Mouse (Mus musculus): ENCODE results near the gene Zbed4.
"Not testable (repeated sequence)": the region's sequence is repeated elsewhere in the genome, so short reads cannot be mapped to it uniquely, and the experiment has no call there.

Gene Zbed4

GRCm38 (mm10) chr15:88810369-88810768 lies 58.9 kb downstream of the Zbed4 start:
- DNase-seq (ENCODE audit: low read depth): no peak

GRCm38 (mm10) chr15:88813262-88813661 lies 61.8 kb downstream of the Zbed4 start:
- DNase-seq (ENCODE audit: low read depth): no peak

GRCm38 (mm10) chr15:88813873-88814272 lies 62.4 kb downstream of the Zbed4 start:
- DNase-seq (ENCODE audit: low read depth): not testable (repeated sequence)

GRCm38 (mm10) chr15:88814411-88815047 lies 63.1 kb downstream of the Zbed4 start:
- DNase-seq (ENCODE audit: low read depth): no peak

GRCm38 (mm10) chr15:88815196-88815700 lies 63.8 kb downstream of the Zbed4 start:
- DNase-seq (ENCODE audit: low read depth): no peak

GRCm38 (mm10) chr15:88819026-88819905 lies 67.8 kb downstream of the Zbed4 start, which contains the start of the genes Alg12 and Creld2:
Gene Alg12 (minus strand): TSS chr15:88819318.
Gene Creld2 (plus strand): TSS chr15:88819646.
- DNase-seq (ENCODE audit: low read depth): peak; percentile 98

GRCm38 (mm10) chr15:88819906-88820303 lies 68.4 kb downstream of the Zbed4 start:
- no peak for DNase-seq (ENCODE audit: low read depth)

- DNase-seq (ENCODE audit: low read depth): no peak
Observed at GRCm38 (mm10) chr15:88821403-88821802, 69.9 kb downstream of the Zbed4 start.

GRCm38 (mm10) chr15:88822513-88822912 lies 71.1 kb downstream of the Zbed4 start:
- no peak for DNase-seq (ENCODE audit: low read depth)

- DNase-seq (ENCODE audit: low read depth): no peak
Observed at GRCm38 (mm10) chr15:88823376-88823775, 71.9 kb downstream of the Zbed4 start.

GRCm38 (mm10) chr15:88827466-88827865 lies 76.0 kb downstream of the Zbed4 start:
- no peak for DNase-seq (ENCODE audit: low read depth)

- DNase-seq (ENCODE audit: low read depth): peak; percentile 35
Observed at GRCm38 (mm10) chr15:88827991-88828799, 76.7 kb downstream of the Zbed4 start.

- DNase-seq (ENCODE audit: low read depth): peak; percentile 83
Observed at GRCm38 (mm10) chr15:88828800-88829705, 77.6 kb downstream of the Zbed4 start.

GRCm38 (mm10) chr15:88829791-88830440 lies 78.5 kb downstream of the Zbed4 start:
- DNase-seq (ENCODE audit: low read depth): no peak

- DNase-seq (ENCODE audit: low read depth): no peak
Observed at GRCm38 (mm10) chr15:88830696-88831095, 79.2 kb downstream of the Zbed4 start.

- DNase-seq (ENCODE audit: low read depth): no peak
Observed at GRCm38 (mm10) chr15:88831482-88831881, 80.0 kb downstream of the Zbed4 start.

GRCm38 (mm10) chr15:88832536-88832935 lies 81.1 kb downstream of the Zbed4 start:
- DNase-seq (ENCODE audit: low read depth): no peak
